Mouse (Mus musculus) myocyte (in vitro differentiated cells): ENCODE data around the gene Itprid2. TPM values are rescaled to one million over a fixed set of nuclear protein-coding genes. Genes with fewer than 3 reads are reported as not detected.
A peak's percentile ranks its signal among the peaks of the same experiment; 100 is the strongest.

ENCODE experiments used
- H3K27me3 ChIP-seq: one replicate; pipeline ENCODE4 v1.6.1; 2011; ENCODE audit not compliant: control insufficient read depth, insufficient read depth, insufficient read length
- H3K36me3 ChIP-seq: one replicate; pipeline ENCODE4 v1.6.1; 2011; ENCODE audit not compliant: control insufficient read depth, insufficient read depth
- H3K4me2 ChIP-seq: one replicate; pipeline ENCODE4 v1.6.1; 2011; ENCODE audit warnings: low read depth, control low read depth
- H3K4me3 ChIP-seq: one replicate; pipeline ENCODE4 v1.5.1; 2011; ENCODE audit warnings: mild to moderate bottlenecking, control low read depth, moderate library complexity
- H3K79me2 ChIP-seq: one replicate; pipeline ENCODE4 v1.6.1; 2011; ENCODE audit not compliant: control insufficient read depth, insufficient read depth
- H3ac ChIP-seq: one replicate; pipeline ENCODE4 v1.6.1; 2011; ENCODE audit not compliant: control insufficient read depth, insufficient read length
- CEBPB ChIP-seq: IDR thresholded peaks from 2 replicates; pipeline ENCODE4 v1.6.1; 2011; ENCODE audit warnings: mild to moderate bottlenecking, moderate library complexity; ENCODE audit not compliant: poor library complexity, insufficient read depth, severe bottlenecking
- E2F4 ChIP-seq: IDR thresholded peaks from one replicate; pipeline ENCODE4 v1.6.1; 2011; ENCODE audit warnings: mild to moderate bottlenecking, control low read depth, moderate library complexity; ENCODE audit not compliant: insufficient read depth
- MAX ChIP-seq: IDR thresholded peaks from one replicate; pipeline ENCODE4 v1.6.1; 2011; ENCODE audit warnings: low read depth, mild to moderate bottlenecking, control low read depth
- MYOD1 ChIP-seq, 3 experiments: IDR thresholded peaks; one replicate each; pipeline ENCODE4 v1.6.1; 2011; ENCODE audit warnings: control low read depth in 2 of 3, low read depth in 2 of 3, mild to moderate bottlenecking in 2 of 3, moderate library complexity in 1 of 3; ENCODE audit not compliant: insufficient read length in 2 of 3, control insufficient read depth in 1 of 3
- MYOG ChIP-seq, 3 experiments: IDR thresholded peaks; one replicate each; pipeline ENCODE4 v1.6.1; 2011; ENCODE audit warnings: control low read depth in 2 of 3, low read depth in 2 of 3, mild to moderate bottlenecking in 2 of 3; ENCODE audit not compliant: insufficient read length in 2 of 3, control insufficient read depth in 1 of 3, insufficient read depth in 1 of 3
- POLR2AphosphoS2 ChIP-seq: IDR thresholded peaks from one replicate; pipeline ENCODE4 v1.6.1; 2011; ENCODE audit warnings: low read depth, control low read depth; ENCODE audit not compliant: insufficient read length
- REST ChIP-seq: IDR thresholded peaks from one replicate; pipeline ENCODE4 v1.6.1; 2011; ENCODE audit warnings: mild to moderate bottlenecking, control low read depth, moderate library complexity; ENCODE audit not compliant: insufficient read depth, insufficient read length
- SRF ChIP-seq: IDR thresholded peaks from one replicate; pipeline ENCODE4 v1.6.1; 2011; ENCODE audit warnings: low read depth; ENCODE audit not compliant: control insufficient read depth, insufficient read length
- TCF12 ChIP-seq: IDR thresholded peaks from one replicate; pipeline ENCODE4 v1.6.1; 2011; ENCODE audit warnings: mild to moderate bottlenecking, control low read depth; ENCODE audit not compliant: poor library complexity, insufficient read depth, severe bottlenecking
- TCF3 ChIP-seq: IDR thresholded peaks from one replicate; pipeline ENCODE4 v1.6.1; 2011; ENCODE audit warnings: low read depth, control low read depth; ENCODE audit not compliant: insufficient read length
- USF1 ChIP-seq: IDR thresholded peaks from one replicate; pipeline ENCODE4 v1.6.1; 2011; ENCODE audit warnings: low read depth, mild to moderate bottlenecking, control low read depth, moderate library complexity
- polyA plus RNA-seq: library from polyadenylated mRNA; unstranded; fragments of >200 nt; fragmentation: generic; extraction: Trizol; gene quantifications from one replicate; pipeline ENCODE4 v1.2.1, GENCODE M21; 2012; ENCODE audit warnings: missing spikeins

Itprid2 gene
- polyA plus RNA-seq, 1 experiment: 8.1 TPM

DNA sequence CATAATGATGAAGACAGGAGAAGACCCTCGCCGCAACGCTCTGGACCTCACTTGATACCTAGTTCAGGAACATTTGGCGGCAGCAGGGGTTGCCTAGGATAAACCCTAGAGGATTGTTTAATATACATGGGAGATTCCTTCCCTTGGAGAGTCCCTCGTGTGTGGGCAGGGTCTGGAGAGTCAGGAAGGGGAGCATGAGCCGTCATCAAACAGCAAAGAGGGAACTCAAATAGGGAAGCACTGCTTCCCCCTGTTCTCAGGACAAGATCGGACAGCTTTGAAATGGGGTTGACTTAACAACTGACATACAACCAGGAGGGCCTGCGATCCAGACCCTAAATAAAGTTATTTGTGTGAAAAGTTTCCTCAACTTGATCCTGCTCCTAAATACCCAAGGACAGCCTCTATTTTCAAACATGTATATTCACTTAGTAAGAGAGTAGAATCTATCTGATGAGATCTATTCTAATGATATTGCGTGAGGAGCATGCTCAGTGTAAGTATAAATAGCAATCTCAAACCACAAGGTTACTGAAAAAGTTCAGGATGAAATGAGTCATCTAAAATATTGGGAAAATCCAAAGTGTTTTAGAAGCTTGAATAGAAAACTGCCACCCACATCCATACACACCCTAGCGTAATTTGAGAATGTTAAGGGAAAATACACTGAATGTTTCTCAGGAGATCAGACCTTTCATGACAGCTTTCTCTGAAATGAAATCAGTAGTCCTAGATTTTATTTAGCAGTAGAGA lies 61.5 kb downstream of the Itprid2 start:
- no peak overlapping the region for H3ac ChIP-seq
- H3K4me3 ChIP-seq: no peak overlapping the region
- no peaks in the 10 kb centered on the region for H3K27me3 ChIP-seq
- TF ChIP-seq MYOG (IDR thresholded peaks at IDR 0.05; ENCODE audit: control insufficient read depth in 1 of 3, insufficient read depth in 1 of 3, insufficient read length in 2 of 3, low read depth in 2 of 3): no peak
- no peak for TF ChIP-seq USF1
- no peak for TF ChIP-seq POLR2AphosphoS2
- no peak for TF ChIP-seq SRF
- no peak for TF ChIP-seq REST
- no peak for TF ChIP-seq TCF12
- TF ChIP-seq E2F4: no peak
- no peak for TF ChIP-seq CEBPB
- H3K79me2 ChIP-seq: no peaks in the 10 kb centered on the region
- H3K36me3 ChIP-seq: no peaks in the 10 kb centered on the region
- H3K4me2 ChIP-seq: peak overlapping the region; percentile 26

DNA sequence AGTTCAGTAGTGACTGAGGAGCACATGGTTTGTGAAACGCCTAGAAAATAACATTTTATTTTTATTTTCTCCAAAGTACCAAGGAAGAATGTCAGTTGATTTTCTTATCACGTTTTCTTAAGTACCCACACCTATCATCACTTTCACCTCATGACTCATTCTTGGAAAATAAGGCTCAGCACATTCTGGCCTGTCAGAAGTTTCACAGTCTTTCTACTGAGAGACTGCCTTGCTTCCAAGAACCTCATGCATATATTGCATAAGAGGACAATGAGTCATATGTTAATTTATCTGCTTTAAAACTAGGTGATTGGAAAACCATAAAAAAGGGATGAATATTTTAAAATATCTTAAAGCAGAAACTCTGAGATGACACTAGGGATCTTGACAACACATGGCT lies 63.0 kb downstream of the Itprid2 start:
- H3ac ChIP-seq: no peak overlapping the region
- H3K36me3 ChIP-seq: no peaks in the 10 kb centered on the region
- no peaks in the 10 kb centered on the region for H3K79me2 ChIP-seq
- TF ChIP-seq CEBPB (peak; percentile 83), MYOD1 (IDR thresholded peaks at IDR 0.05; ENCODE audit: control insufficient read depth in 1 of 3, insufficient read length in 2 of 3, low read depth in 2 of 3) (no peak), MAX (no peak), MYOG (IDR thresholded peaks at IDR 0.05; ENCODE audit: control insufficient read depth in 1 of 3, insufficient read depth in 1 of 3, insufficient read length in 2 of 3, low read depth in 2 of 3) (no peak)
- no peak overlapping the region for H3K4me3 ChIP-seq
- H3K4me2 ChIP-seq: peak overlapping the region; percentile 25
- no peaks in the 10 kb centered on the region for H3K27me3 ChIP-seq

DNA sequence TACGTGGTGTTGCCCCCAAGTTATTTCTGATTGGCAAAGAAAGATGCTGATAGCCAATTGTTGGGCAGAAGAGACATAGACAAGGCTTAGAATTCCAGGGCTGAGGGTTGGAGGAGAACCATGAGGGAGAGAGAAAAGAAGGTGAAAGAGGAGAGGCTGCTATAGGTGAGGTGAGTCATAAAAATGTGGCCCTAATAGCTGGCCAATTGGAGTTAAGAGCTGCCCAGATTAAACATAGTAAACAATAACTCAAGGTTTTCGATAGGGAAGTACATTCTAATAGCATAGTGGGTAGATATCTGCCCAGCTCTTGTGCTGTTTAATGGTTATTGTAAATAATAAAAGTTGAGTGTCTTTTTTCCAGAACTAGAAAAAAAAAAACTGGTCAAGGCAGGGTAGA lies 69.6 kb downstream of the Itprid2 start:
- H3K27me3 ChIP-seq: no peaks in the 10 kb centered on the region
- no peaks in the 10 kb centered on the region for H3K36me3 ChIP-seq
- no peak overlapping the region for H3K4me3 ChIP-seq
- H3K4me2 ChIP-seq: no peak overlapping the region
- TF ChIP-seq SRF: no peak
- no peak for TF ChIP-seq POLR2AphosphoS2
- no peak for TF ChIP-seq CEBPB
- no peak for TF ChIP-seq USF1
- no peak for TF ChIP-seq TCF3
- TF ChIP-seq REST: no peak
- TF ChIP-seq E2F4: no peak
- TF ChIP-seq TCF12: no peak
- no peak overlapping the region for H3ac ChIP-seq
- H3K79me2 ChIP-seq: no peaks in the 10 kb centered on the region

DNA sequence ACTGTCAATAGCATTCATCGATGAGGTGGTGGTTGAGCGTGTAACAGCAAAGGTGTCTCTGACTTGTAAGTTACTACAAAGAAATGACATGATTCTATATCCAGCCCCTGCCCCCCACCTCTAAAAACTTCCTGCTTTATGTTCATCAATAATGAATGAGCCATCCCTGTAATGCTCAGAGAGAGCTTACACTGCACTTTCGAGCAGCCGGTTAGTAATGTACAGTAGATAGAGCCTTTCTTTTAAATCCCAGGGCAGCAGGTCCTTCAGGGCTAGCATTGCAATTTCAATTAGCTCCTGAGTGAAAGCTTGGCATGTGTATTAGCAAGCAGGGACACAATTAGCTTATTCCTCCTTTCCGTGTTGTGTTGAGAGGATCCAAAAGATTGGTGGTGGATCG lies 72.4 kb downstream of the Itprid2 start, which contains the start of gene Ppp1r1c:
TSS of gene Ppp1r1c (plus strand) at position 206 of the 400 bp plus-strand sequence.
- Histone ChIP-seq H3K4me2 (no peak within 1 kb of the TSS), H3ac (no peak within 1 kb of the TSS), H3K36me3 (no peaks in the 10 kb centered on the region), H3K79me2 (no peaks in the 10 kb centered on the region), H3K27me3 (no peaks in the 10 kb centered on the region), H3K4me3 (no peak within 1 kb of the TSS)
- TF ChIP-seq MAX (no peak), TCF3 (no peak), MYOG (IDR thresholded peaks at IDR 0.05; ENCODE audit: control insufficient read depth in 1 of 3, insufficient read depth in 1 of 3, insufficient read length in 2 of 3, low read depth in 2 of 3) (no peak), MYOD1 (IDR thresholded peaks at IDR 0.05; ENCODE audit: control insufficient read depth in 1 of 3, insufficient read length in 2 of 3, low read depth in 2 of 3) (no peak)

DNA sequence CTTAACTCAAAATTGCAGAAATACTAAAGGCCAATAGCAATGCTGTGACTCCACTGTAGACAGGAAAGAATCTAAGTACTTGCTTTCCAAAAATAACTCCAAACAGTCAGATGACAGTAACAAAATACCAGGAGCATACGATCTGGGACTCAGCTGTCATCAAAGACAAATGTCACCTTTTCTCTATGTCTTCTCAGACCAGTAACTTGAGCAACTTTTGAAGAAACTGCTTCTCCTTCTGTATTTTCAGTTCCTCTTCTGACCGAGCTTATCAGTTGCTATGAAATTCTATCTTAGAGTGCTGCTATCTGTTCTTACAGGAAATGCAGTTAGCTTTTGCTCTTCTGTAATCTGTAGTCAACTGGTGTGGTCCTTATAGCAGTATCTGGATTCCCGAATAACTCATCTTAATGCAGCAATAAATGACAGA lies 78.5 kb downstream of the Itprid2 start:
- no peak overlapping the region for H3ac ChIP-seq
- H3K27me3 ChIP-seq: no peaks in the 10 kb centered on the region
- no peak overlapping the region for H3K4me3 ChIP-seq
- no peaks in the 10 kb centered on the region for H3K36me3 ChIP-seq
- H3K4me2 ChIP-seq: peak overlapping the region; percentile 54
- TF ChIP-seq MYOD1 (IDR thresholded peaks at IDR 0.05; ENCODE audit: control insufficient read depth in 1 of 3, insufficient read length in 2 of 3, low read depth in 2 of 3) (peak in 2 of 3 experiments; percentile 10 to 39), MAX (no peak), MYOG (IDR thresholded peaks at IDR 0.05; ENCODE audit: control insufficient read depth in 1 of 3, insufficient read depth in 1 of 3, insufficient read length in 2 of 3, low read depth in 2 of 3) (peak in 1 of 3 experiments; percentile 57)
- no peaks in the 10 kb centered on the region for H3K79me2 ChIP-seq
